Mouse (Mus musculus) right cerebral cortex, postnatal 4 days (tissue): ENCODE measurements around the gene Dvl2.
A peak's percentile ranks its signal among the peaks of the same experiment; 100 is the strongest.
"Not testable (repeated sequence)": the region's sequence is repeated elsewhere in the genome, so short reads cannot be mapped to it uniquely, and the experiment has no call there.

Source experiments
- DNase-seq: peaks from one replicate; pipeline ENCODE4 v3.0.0-alpha.2; 2022

Dvl2 gene

GRCm38 (mm10) chr11:70012931-70013330, 12.5 kb downstream of the Dvl2 start:
- DNase-seq = no peak

GRCm38 (mm10) chr11:70013408-70013807, 13.0 kb downstream of the Dvl2 start:
- DNase-seq = no peak

- no peak for DNase-seq
These were observed 13.7 kb downstream of the Dvl2 start for GRCm38 (mm10) chr11:70014051-70014450.

- peak; percentile 79 for DNase-seq
These were observed 14.6 kb downstream of the Dvl2 start, which contains the start of gene Acadvl for GRCm38 (mm10) chr11:70014880-70015558. Gene Acadvl (minus strand): TSS chr11:70015411.

- DNase-seq = no peak
These were observed 15.3 kb downstream of the Dvl2 start for GRCm38 (mm10) chr11:70015677-70016076.

GRCm38 (mm10) chr11:70016177-70016576, 15.8 kb downstream of the Dvl2 start:
- DNase-seq = not testable (repeated sequence)

- no peak for DNase-seq
These were observed 16.3 kb downstream of the Dvl2 start, which contains the start of gene Dlg4 for GRCm38 (mm10) chr11:70016669-70017068. Gene Dlg4 (plus strand): TSS chr11:70016942.

- no peak for DNase-seq
These were observed 16.9 kb downstream of the Dvl2 start for GRCm38 (mm10) chr11:70017199-70017767.

GRCm38 (mm10) chr11:70018131-70018990, 18.0 kb downstream of the Dvl2 start:
- DNase-seq = peak; percentile 80

- no peak for DNase-seq
These were observed 19.2 kb downstream of the Dvl2 start for GRCm38 (mm10) chr11:70019495-70020021.

GRCm38 (mm10) chr11:70020022-70020631, 19.7 kb downstream of the Dvl2 start:
- DNase-seq = peak; percentile 52

- peak; percentile 73 for DNase-seq
These were observed 20.4 kb downstream of the Dvl2 start for GRCm38 (mm10) chr11:70020731-70021263.

- peak; percentile 98 for DNase-seq
These were observed 21.1 kb downstream of the Dvl2 start for GRCm38 (mm10) chr11:70021264-70022132.

- DNase-seq = peak; percentile 79
These were observed 23.2 kb downstream of the Dvl2 start for GRCm38 (mm10) chr11:70023481-70024150.

- DNase-seq = no peak
These were observed 23.7 kb downstream of the Dvl2 start for GRCm38 (mm10) chr11:70024151-70024514.

- DNase-seq = peak; percentile 50
These were observed 26.3 kb downstream of the Dvl2 start for GRCm38 (mm10) chr11:70026689-70027088.

GRCm38 (mm10) chr11:70027397-70027796, 27.0 kb downstream of the Dvl2 start:
- peak; percentile 42 for DNase-seq

GRCm38 (mm10) chr11:70028401-70029129, 28.2 kb downstream of the Dvl2 start:
- no peak for DNase-seq

- peak; percentile 92 for DNase-seq
These were observed 28.9 kb downstream of the Dvl2 start for GRCm38 (mm10) chr11:70029130-70029801.
